ENCODE assay signal across 24 mouse cellular contexts in genomic region chr11:105390290-105390689, GRCm38 (mm10).
"Had no signal": no experiment of that assay in that cellular context is flagged by ENCODE, and none has a peak within 500 bp of the region (broad histone marks: within the 10 kb centered on the region; RNA-seq: fewer than 3 reads in every experiment).

No protein-coding gene starts in this region.

- H3K4me3 ChIP-seq: heart, adult 2 months; heart, embryonic 12.5 days; hindbrain, embryonic 13.5 days; hindbrain, embryonic 15.5 days; kidney, embryonic 15.5 days; limb, embryonic 13.5 days; limb, embryonic 15.5 days; liver, embryonic 12.5 days had no signal

- H3K9me3 ChIP-seq: hindbrain, embryonic 13.5 days; hindbrain, embryonic 15.5 days; kidney, embryonic 15.5 days; limb, embryonic 15.5 days; liver, embryonic 12.5 days had no signal

- H3K36me3 ChIP-seq: heart, embryonic 12.5 days; hindbrain, embryonic 13.5 days; hindbrain, embryonic 15.5 days; kidney, embryonic 15.5 days; limb, embryonic 13.5 days; limb, embryonic 15.5 days; liver, embryonic 12.5 days had no signal

- H3K27me3 ChIP-seq: heart, embryonic 12.5 days; hindbrain, embryonic 13.5 days; hindbrain, embryonic 15.5 days; kidney, embryonic 15.5 days; limb, embryonic 13.5 days; liver, embryonic 12.5 days had no signal

- DNase-seq: gastrocnemius, postnatal 14 days; gastrocnemius, postnatal 36 days; heart, adult 11 months; heart, adult 2 months; heart, postnatal 14 days; heart, postnatal 36 days; kidney, adult 11 months; kidney, adult 2 months; kidney, adult 9 months; kidney, postnatal 14 days; kidney, postnatal 36 days; layer of hippocampus, adult 9-11 months; layer of hippocampus, postnatal 36 days; left cerebral cortex, postnatal 4 days had no signal

- H3K27ac ChIP-seq: heart, adult 2 months; hindbrain, embryonic 13.5 days; hindbrain, embryonic 15.5 days; hindbrain, postnatal 0 days; kidney, embryonic 15.5 days; kidney, postnatal 0 days; limb, embryonic 13.5 days; limb, embryonic 15.5 days; liver, embryonic 12.5 days; liver, embryonic 14.5 days had no signal
